Mouse (Mus musculus) brown adipose tissue, adult 24 weeks (tissue): ENCODE results near the gene Ripply3. TPM values are rescaled to one million over a fixed set of nuclear protein-coding genes. Genes with fewer than 3 reads are reported as not detected.

ENCODE experiments used
- H3K27ac ChIP-seq: fragments of 200-500 bp; replicated peaks from 2 replicates; pipeline ENCODE4 v1.5.1; 2012; ENCODE audit warnings: low read depth, mild to moderate bottlenecking, low read length
- H3K4me1 ChIP-seq: fragments of 200-500 bp; 2 replicates; pipeline ENCODE4 v1.6.1; 2012; ENCODE audit warnings: low read length, mixed read lengths; ENCODE audit not compliant: control insufficient read depth, insufficient read depth, insufficient read length
- H3K4me3 ChIP-seq: fragments of 200-500 bp; 2 replicates; pipeline ENCODE4 v1.5.1; 2012; ENCODE audit warnings: low read depth, mild to moderate bottlenecking, low read length, moderate library complexity; ENCODE audit not compliant: insufficient read depth
- polyA plus RNA-seq: library from polyadenylated mRNA; stranded (reverse); fragments of >200 nt; gene quantifications from 2 replicates; pipeline ENCODE4 v1.2.4, GENCODE M21; 2012; ENCODE audit not compliant: missing spikeins, insufficient read depth, insufficient read length

Gene Ripply3
- polyA plus RNA-seq, 1 experiment = 1.3 TPM

- Histone ChIP-seq H3K4me1 (no peaks in the 10 kb centered on the region), H3K4me3 (no peak overlapping the region), H3K27ac (no peak overlapping the region)
Measured at GRCm38 (mm10) chr16:94360578-94361350, 32.5 kb downstream of the Ripply3 start.

- H3K4me1 ChIP-seq = no peaks in the 10 kb centered on the region
- no peak overlapping the region for H3K27ac ChIP-seq
Measured at GRCm38 (mm10) chr16:94362174-94362873, 34.1 kb downstream of the Ripply3 start.

GRCm38 (mm10) chr16:94363814-94364213, 35.6 kb downstream of the Ripply3 start:
- Histone ChIP-seq H3K4me3 (no peak overlapping the region), H3K27ac (no peak overlapping the region), H3K4me1 (no peaks in the 10 kb centered on the region)

More at GRCm38 (mm10) chr16:94362174-94362873, 34.1 kb downstream of the Ripply3 start:
- H3K4me3 ChIP-seq = no peak overlapping the region

GRCm38 (mm10) chr16:94365435-94365834, 37.2 kb downstream of the Ripply3 start:
- Histone ChIP-seq H3K4me1 (peaks cover 3% of the 10 kb centered on the region; the same call in 1 of the 2 replicates), H3K4me3 (no peak overlapping the region), H3K27ac (no peak overlapping the region)

GRCm38 (mm10) chr16:94369596-94370172, 41.5 kb downstream of the Ripply3 start:
- peak overlapping the region; percentile 81 for H3K4me3 ChIP-seq
- peak overlapping the region; percentile 93 for H3K27ac ChIP-seq
- peaks cover 3% of the 10 kb centered on the region; the same call in 1 of the 2 replicates for H3K4me1 ChIP-seq

- peaks cover 3% of the 10 kb centered on the region; the same call in 1 of the 2 replicates for H3K4me1 ChIP-seq
- peak within 1 kb of the TSS; percentile 93 for H3K27ac ChIP-seq
- H3K4me3 ChIP-seq = peak within 1 kb of the TSS; percentile 81
Measured at GRCm38 (mm10) chr16:94370173-94370914, 42.1 kb downstream of the Ripply3 start, which contains the start of gene Ttc3. TSS of gene Ttc3 (plus strand) at chr16:94370618.

- peak overlapping the region; percentile 12; the same call in 1 of the 2 replicates for H3K27ac ChIP-seq
- H3K4me1 ChIP-seq = peaks cover 3% of the 10 kb centered on the region; the same call in 1 of the 2 replicates
- peak overlapping the region; percentile 81 for H3K4me3 ChIP-seq
Measured at GRCm38 (mm10) chr16:94370915-94371300, 42.7 kb downstream of the Ripply3 start.

GRCm38 (mm10) chr16:94371301-94371931, 43.2 kb downstream of the Ripply3 start, which contains the start of gene Pigp:
TSS of gene Pigp (minus strand) at chr16:94371842.
- H3K4me3 ChIP-seq = peak within 1 kb of the TSS; percentile 81
- peaks cover 3% of the 10 kb centered on the region; the same call in 1 of the 2 replicates for H3K4me1 ChIP-seq
- peak within 1 kb of the TSS; percentile 12; the same call in 1 of the 2 replicates for H3K27ac ChIP-seq

- H3K4me3 ChIP-seq = no peak overlapping the region
- H3K4me1 ChIP-seq = peaks cover 6% of the 10 kb centered on the region; the same call in 1 of the 2 replicates
- no peak overlapping the region for H3K27ac ChIP-seq
Measured at GRCm38 (mm10) chr16:94379386-94379785, 51.2 kb downstream of the Ripply3 start.

GRCm38 (mm10) chr16:94383277-94383676, 55.1 kb downstream of the Ripply3 start:
- Histone ChIP-seq H3K4me1 (peaks cover 3% of the 10 kb centered on the region; the same call in 1 of the 2 replicates), H3K4me3 (no peak overlapping the region), H3K27ac (no peak overlapping the region)

Other genes starting within 250 kb of the Ripply3 start
- gene Sim2, start 243.5 kb upstream of the Ripply3 start, polyA plus RNA-seq = 0.52 and 0.96 TPM in 2 replicates
- gene Hlcs, start 14.8 kb upstream of the Ripply3 start, polyA plus RNA-seq = 3.7 and 6.6 TPM in 2 replicates
- 13.1 and 18.5 TPM in 2 replicates for gene Ttc3, start 42.2 kb downstream of the Ripply3 start, polyA plus RNA-seq
- 88.8 and 109 TPM in 2 replicates for gene Pigp, start 43.4 kb downstream of the Ripply3 start, polyA plus RNA-seq
- gene Vps26c, start 198.4 kb downstream of the Ripply3 start, polyA plus RNA-seq = 12.1 and 19.1 TPM in 2 replicates
- gene Dyrk1a, start 241.6 kb downstream of the Ripply3 start, polyA plus RNA-seq = 16.0 and 18.9 TPM in 2 replicates